Mouse (Mus musculus) cerebellum, adult 2 months (tissue): Measurements from ENCODE around the gene Pacsin1.

Experiments used
- CTCF ChIP-seq: fragments of 200-500 bp; IDR thresholded peaks from 2 replicates; pipeline ENCODE4 v1.5.1; 2011; ENCODE audit warnings: low read depth, mild to moderate bottlenecking, control low read depth, low read length, moderate library complexity, borderline replicate concordance; ENCODE audit not compliant: insufficient read depth
- POLR2A ChIP-seq: fragments of 200-500 bp; IDR thresholded peaks from 2 replicates; pipeline ENCODE4 v1.6.1; 2011; ENCODE audit warnings: low read length, control low read depth, borderline replicate concordance; ENCODE audit not compliant: insufficient read depth

DNA sequence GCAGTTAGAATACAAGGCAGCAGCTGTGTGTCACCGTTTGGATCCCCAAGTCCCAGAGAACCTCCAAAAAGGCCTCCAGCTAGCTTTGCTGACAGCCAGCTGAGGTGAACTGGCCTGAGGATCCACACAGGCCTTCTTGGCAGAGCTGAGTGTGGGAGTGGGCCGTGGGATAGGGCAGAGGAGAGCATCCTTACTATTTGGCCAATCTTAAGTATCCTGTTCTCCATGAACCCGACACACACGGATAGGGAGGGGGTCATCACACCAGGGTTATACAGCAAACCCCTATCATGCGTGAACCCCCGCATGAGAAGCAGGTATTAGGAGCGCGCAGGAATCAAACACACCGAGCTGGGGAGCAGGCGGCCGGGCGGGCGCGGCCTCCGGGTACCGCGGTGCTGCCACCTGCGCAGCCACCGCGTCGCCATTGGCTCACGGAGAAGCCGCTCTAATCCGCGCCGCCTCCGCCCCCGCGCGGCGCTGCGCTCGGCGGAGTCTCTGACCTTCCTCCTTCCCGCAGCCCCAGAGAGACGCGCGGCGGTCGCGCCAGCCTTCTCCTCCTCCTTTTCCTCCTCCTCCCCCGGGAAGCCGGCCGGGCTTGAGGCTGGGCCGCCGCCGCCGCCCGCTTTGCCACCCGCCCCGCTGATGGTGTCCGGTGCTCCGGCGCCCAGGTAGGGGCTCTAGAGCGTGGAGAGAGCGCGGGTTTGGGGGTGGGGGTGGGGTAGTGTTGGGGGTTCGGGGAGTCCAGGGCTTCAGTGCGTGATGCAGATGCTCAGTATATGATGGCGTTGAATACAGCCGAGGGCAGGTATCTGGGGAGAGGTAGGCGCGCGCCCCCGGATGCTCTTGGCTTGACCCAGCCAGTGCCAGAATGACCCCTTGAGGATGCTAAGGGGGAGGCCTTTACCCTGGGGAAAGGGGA lies at the start of gene Pacsin1:
- no peak for TF ChIP-seq CTCF
- TF ChIP-seq POLR2A: peak; percentile 72
